9 mouse cellular contexts compared by ENCODE assay signal in the genomic region with DNA sequence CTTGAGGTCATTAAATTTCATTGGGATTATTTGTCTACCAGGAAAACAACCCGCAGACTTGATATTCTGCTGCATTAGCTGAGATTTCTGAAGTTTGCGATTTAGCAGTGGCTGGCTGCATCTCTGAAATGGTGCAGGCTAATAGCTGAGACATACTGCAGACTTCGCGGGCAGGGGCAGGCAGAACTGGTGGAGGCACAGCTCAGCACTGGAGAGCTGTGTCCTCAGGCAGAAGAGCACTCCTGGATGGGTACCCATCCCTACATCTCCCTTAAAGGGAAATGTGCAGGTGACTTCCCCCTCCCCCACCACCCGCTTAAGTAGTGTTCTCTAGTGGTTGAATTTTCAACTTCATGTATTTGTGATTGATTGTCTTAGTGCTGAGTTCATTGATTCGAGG. TPM values are rescaled to one million over a fixed set of nuclear protein-coding genes. Genes with fewer than 3 reads are reported as not detected.
DNase-seq lines count a peak whose midpoint lies in the region; ATAC-seq lines count a peak whose summit lies in the region.
"Had no signal": no experiment of that assay in that cellular context is flagged by ENCODE, and none has a peak within 500 bp of the region (broad histone marks: within the 10 kb centered on the region; RNA-seq: fewer than 3 reads in every experiment).

No protein-coding gene starts in this region.

- 7% methylated on average over 6 of the region's 6 CpGs for WGBS in limb, embryonic 12.5 days
- 8% methylated on average over 6 of the region's 6 CpGs for WGBS in limb, embryonic 10.5 days
- 13% methylated on average over 6 of the region's 6 CpGs for WGBS in forebrain, embryonic 10.5 days
- WGBS in limb, embryonic 15.5 days, result 10% methylated on average over 6 of the region's 6 CpGs
- WGBS in stomach, embryonic 15.5 days, result 10% methylated on average over 6 of the region's 6 CpGs

- H3K27ac ChIP-seq in limb, embryonic 12.5 days, result no peak overlapping the region
- no peak overlapping the region for H3K27ac ChIP-seq in limb, embryonic 10.5 days
- no peak overlapping the region for H3K27ac ChIP-seq in forebrain, embryonic 10.5 days
- H3K27ac ChIP-seq in limb, embryonic 15.5 days, result no peak overlapping the region
- no peak overlapping the region for H3K27ac ChIP-seq in stomach, embryonic 15.5 days

- H3K9ac ChIP-seq in limb, embryonic 12.5 days (replicated peaks), result no peak overlapping the region
- H3K9ac ChIP-seq in limb, embryonic 15.5 days, result no peak overlapping the region
- no peak overlapping the region for H3K9ac ChIP-seq in stomach, embryonic 15.5 days

- peaks cover 10% of the 10 kb centered on the region; the same call in 1 of the 2 replicates for H3K4me1 ChIP-seq in limb, embryonic 12.5 days (replicated peaks)
- H3K4me1 ChIP-seq in limb, embryonic 10.5 days, result peaks cover 13% of the 10 kb centered on the region
- H3K4me1 ChIP-seq in forebrain, embryonic 10.5 days, result peaks cover 12% of the 10 kb centered on the region
- peaks cover 8% of the 10 kb centered on the region for H3K4me1 ChIP-seq in limb, embryonic 15.5 days
- 0 out of 2 replicates have a peak, but pooled peaks cover 2% of the 10 kb centered on the region for H3K4me1 ChIP-seq in stomach, embryonic 15.5 days

- no peaks in the 10 kb centered on the region for H3K36me3 ChIP-seq in limb, embryonic 12.5 days
- no peaks in the 10 kb centered on the region for H3K36me3 ChIP-seq in limb, embryonic 10.5 days
- H3K36me3 ChIP-seq in forebrain, embryonic 10.5 days (replicated peaks), result no peaks in the 10 kb centered on the region
- no peaks in the 10 kb centered on the region for H3K36me3 ChIP-seq in limb, embryonic 15.5 days
- H3K36me3 ChIP-seq in stomach, embryonic 15.5 days, result no peaks in the 10 kb centered on the region

- H3K4me2 ChIP-seq in limb, embryonic 12.5 days, result peak overlapping the region; percentile 58
- peak overlapping the region; percentile 46; the same call in 1 of the 2 replicates for H3K4me2 ChIP-seq in limb, embryonic 15.5 days
- peak overlapping the region; percentile 53 for H3K4me2 ChIP-seq in stomach, embryonic 15.5 days

- no peak for ATAC-seq in limb, embryonic 12.5 days (ENCODE audit: insufficient number of reproducible peaks, insufficient read depth, low FRiP score, low TSS enrichment, low read depth)
- no peak for ATAC-seq in limb, embryonic 15.5 days (ENCODE audit: insufficient number of reproducible peaks, low FRiP score, low TSS enrichment, low read depth)
- ATAC-seq in stomach, embryonic 15.5 days (ENCODE audit: insufficient read depth, low FRiP score, low read depth), result no peak
- ATAC-seq: inflammation-experienced regulatory T-cells, adult 6 months had no signal

- H3K4me3 ChIP-seq in limb, embryonic 12.5 days (replicated peaks), result no peak overlapping the region
- no peak overlapping the region for H3K4me3 ChIP-seq in limb, embryonic 10.5 days
- H3K4me3 ChIP-seq in forebrain, embryonic 10.5 days, result peak overlapping the region; percentile 59
- peak overlapping the region; percentile 29; the same call in 1 of the 2 replicates for H3K4me3 ChIP-seq in limb, embryonic 15.5 days
- peak overlapping the region; percentile 28; the same call in 1 of the 2 replicates for H3K4me3 ChIP-seq in stomach, embryonic 15.5 days (replicated peaks)

- no peak for DNase-seq in limb, embryonic 10.5 days (ENCODE audit: low spot score)
- no peak for DNase-seq in forebrain, embryonic 10.5 days (ENCODE audit: extremely low spot score, low spot score)
- no peak for DNase-seq in frontal cortex, postnatal 25 days (ENCODE audit: low spot score in 2 of 2)
- DNase-seq in thymus, postnatal 25 days, result no peak
- DNase-seq: liver had no signal

- no peaks in the 10 kb centered on the region for H3K9me3 ChIP-seq in limb, embryonic 12.5 days
- no peaks in the 10 kb centered on the region for H3K9me3 ChIP-seq in limb, embryonic 10.5 days (replicated peaks)
- H3K9me3 ChIP-seq in forebrain, embryonic 10.5 days, result no peaks in the 10 kb centered on the region
- H3K9me3 ChIP-seq in limb, embryonic 15.5 days, result no peaks in the 10 kb centered on the region
- no peaks in the 10 kb centered on the region for H3K9me3 ChIP-seq in stomach, embryonic 15.5 days

- H3K27me3 ChIP-seq in limb, embryonic 12.5 days, result peaks cover 30% of the 10 kb centered on the region
- H3K27me3 ChIP-seq in limb, embryonic 10.5 days (ENCODE audit: low read depth, poor library complexity, severe bottlenecking), result peaks cover 36% of the 10 kb centered on the region
- peaks cover 31% of the 10 kb centered on the region for H3K27me3 ChIP-seq in forebrain, embryonic 10.5 days (ENCODE audit: poor library complexity, severe bottlenecking)
- H3K27me3 ChIP-seq in limb, embryonic 15.5 days, result peaks cover 19% of the 10 kb centered on the region
- peaks cover 7% of the 10 kb centered on the region; the same call in 1 of the 2 replicates for H3K27me3 ChIP-seq in stomach, embryonic 15.5 days (replicated peaks)

RNA-seq across cellular contexts. Expression of gene Cntnap4, which starts 0.7 kb away (rescaled TPM):
- 1.1 and 1.7 TPM in 2 replicates for polyA plus RNA-seq in limb, embryonic 12.5 days (2016; fragmentation: Nextera tagmentation; extraction: Ambion mirVana)
- 0.38 TPM in 2 replicates for polyA plus RNA-seq in limb, embryonic 10.5 days (2016; fragmentation: Nextera tagmentation; extraction: Ambion mirVana)
- polyA plus RNA-seq in forebrain, embryonic 10.5 days (2016; fragmentation: Nextera tagmentation; extraction: Ambion mirVana), result 0.10 and 0.25 TPM in 2 replicates
- polyA plus RNA-seq in limb, embryonic 15.5 days (2015; fragmentation: Nextera tagmentation; extraction: Ambion mirVana), result 2.6 and 3.6 TPM in 2 replicates
- polyA plus RNA-seq in stomach, embryonic 15.5 days (2015; fragmentation: Nextera tagmentation; extraction: Ambion mirVana), result 2.1 and 3.4 TPM in 2 replicates
- polyA plus RNA-seq: inflammation-experienced regulatory T-cells, adult 6 months had no signal

Comparison
In these comparisons a context has a peak if more than half of its experiments do, and no peak if none do; other contexts are left out.
1. H3K4me3 ChIP-seq: peak in forebrain, embryonic 10.5 days (single experiment), limb, embryonic 15.5 days (single experiment) and stomach, embryonic 15.5 days (single experiment); none in limb, embryonic 12.5 days (single experiment) and limb, embryonic 10.5 days (single experiment).
2. Peak in every context shown above with its lines, with median percentiles within 50 percentile points of each other: H3K4me2 ChIP-seq.